Mouse (Mus musculus): Measurements from ENCODE around the gene Megf8. TPM values are rescaled to one million over a fixed set of nuclear protein-coding genes. Genes with fewer than 3 reads are reported as not detected.
"Not testable (repeated sequence)": the region's sequence is repeated elsewhere in the genome, so short reads cannot be mapped to it uniquely, and the experiment has no call there.

Gene Megf8
- total RNA-seq, 1 experiment = 47.5 TPM

- DNase-seq (ENCODE audit: low read depth, low spot score) = no peak
- TF ChIP-seq ZNF384 (IDR thresholded peaks at IDR 0.05; ENCODE audit: low read depth, low read length) = no peak
- no peak for TF ChIP-seq MAFK (IDR thresholded peaks at IDR 0.05; ENCODE audit: insufficient read depth, low read depth, low read length)
Observed at GRCm38 (mm10) chr7:25315306-25316041, 1.5 kb upstream of the Megf8 start.

GRCm38 (mm10) chr7:25317446-25317999 lies 559 bp downstream of the Megf8 start:
- no peak for DNase-seq (ENCODE audit: low read depth, low spot score)
- no peaks in the 10 kb centered on the region for H3K36me3 ChIP-seq (ENCODE audit: control insufficient read depth, insufficient read depth, low read length, poor library complexity, severe bottlenecking)
- H3K9ac ChIP-seq (ENCODE audit: insufficient read depth, low read depth, low read length, poor library complexity, severe bottlenecking) = peak overlapping the region; percentile 76
- in situ Hi-C loops (cut with MboI; ENCODE audit: low sequenced_read_pairs in 2 of 2, unreplicated experiment in 2 of 2) = no loop called here
- H3K4me3 ChIP-seq (ENCODE audit: insufficient read depth in 1 of 2, low read depth in 1 of 2, low read length in 2 of 2, poor library complexity in 1 of 2, severe bottlenecking in 1 of 2) = peak overlapping the region; percentile 76 to 77
- H3K4me1 ChIP-seq (ENCODE audit: control insufficient read depth in 2 of 2, insufficient read depth in 2 of 2, low read length in 2 of 2, poor library complexity in 1 of 2) = peaks cover 6 to 10% of the 10 kb centered on the region in 2 experiments
- no peaks in the 10 kb centered on the region for H3K9me3 ChIP-seq (ENCODE audit: control insufficient read depth, insufficient read depth, low read depth, low read length)
- TF ChIP-seq MAFK (IDR thresholded peaks at IDR 0.05; ENCODE audit: insufficient read depth, low read depth, low read length) (no peak), ZNF384 (IDR thresholded peaks at IDR 0.05; ENCODE audit: low read depth, low read length) (no peak), ZC3H11A (IDR thresholded peaks at IDR 0.05; ENCODE audit: borderline replicate concordance, low read depth, low read length) (no peak), CHD2 (IDR thresholded peaks at IDR 0.05; ENCODE audit: low read depth, low read length) (no peak), HCFC1 (IDR thresholded peaks at IDR 0.05; ENCODE audit: borderline replicate concordance, insufficient read depth, low read length) (no peak)
- peak overlapping the region; percentile 16 for H3K27ac ChIP-seq (ENCODE audit: insufficient read depth, low read depth, low read length, poor library complexity, severe bottlenecking)

More at GRCm38 (mm10) chr7:25315306-25316041, 1.5 kb upstream of the Megf8 start:
- Histone ChIP-seq H3K27ac (ENCODE audit: insufficient read depth, low read depth, low read length, poor library complexity, severe bottlenecking) (peak overlapping the region; percentile 19; the same call in 1 of the 2 replicates), H3K9ac (ENCODE audit: insufficient read depth, low read depth, low read length, poor library complexity, severe bottlenecking) (peak overlapping the region; percentile 74), H3K9me3 (ENCODE audit: control insufficient read depth, insufficient read depth, low read depth, low read length) (no peaks in the 10 kb centered on the region), H3K36me3 (ENCODE audit: control insufficient read depth, insufficient read depth, low read length, poor library complexity, severe bottlenecking) (no peaks in the 10 kb centered on the region), H3K4me1 (ENCODE audit: control insufficient read depth in 2 of 2, insufficient read depth in 2 of 2, low read length in 2 of 2, poor library complexity in 1 of 2) (peaks cover 2 to 5% of the 10 kb centered on the region in 2 experiments; a peak in 2 of 4 replicates), H3K4me3 (ENCODE audit: insufficient read depth in 1 of 2, low read depth in 1 of 2, low read length in 2 of 2, poor library complexity in 1 of 2, severe bottlenecking in 1 of 2) (peak overlapping the region; percentile 64 to 77)
- in situ Hi-C loops (cut with MboI; ENCODE audit: low sequenced_read_pairs in 2 of 2, unreplicated experiment in 2 of 2) = no loop called here

- Histone ChIP-seq H3K9ac (ENCODE audit: insufficient read depth, low read depth, low read length, poor library complexity, severe bottlenecking) (peak overlapping the region; percentile 17; the same call in 1 of the 2 replicates), H3K4me3 (ENCODE audit: insufficient read depth in 1 of 2, low read depth in 1 of 2, low read length in 2 of 2, poor library complexity in 1 of 2, severe bottlenecking in 1 of 2) (peak overlapping the region; percentile 11 to 31; a peak in 2 of 4 replicates)
Observed at GRCm38 (mm10) chr7:25322058-25322484, 5.1 kb downstream of the Megf8 start.

GRCm38 (mm10) chr7:25323219-25323618 lies 6.3 kb downstream of the Megf8 start:
- peaks cover 2% of the 10 kb centered on the region; the same call in 1 of the 2 replicates for H3K36me3 ChIP-seq (ENCODE audit: control insufficient read depth, insufficient read depth, low read length, poor library complexity, severe bottlenecking)
- in situ Hi-C loops (cut with MboI; ENCODE audit: low sequenced_read_pairs in 2 of 2, unreplicated experiment in 2 of 2) = no loop called here
- no peak overlapping the region for H3K4me3 ChIP-seq (ENCODE audit: insufficient read depth in 1 of 2, low read depth in 1 of 2, low read length in 2 of 2, poor library complexity in 1 of 2, severe bottlenecking in 1 of 2)
- no peak overlapping the region for H3K9ac ChIP-seq (ENCODE audit: insufficient read depth, low read depth, low read length, poor library complexity, severe bottlenecking)
- no peak for TF ChIP-seq CHD2 (IDR thresholded peaks at IDR 0.05; ENCODE audit: low read depth, low read length)
- TF ChIP-seq HCFC1 (IDR thresholded peaks at IDR 0.05; ENCODE audit: borderline replicate concordance, insufficient read depth, low read length) = no peak
- no peak for TF ChIP-seq ZNF384 (IDR thresholded peaks at IDR 0.05; ENCODE audit: low read depth, low read length)
- no peak for TF ChIP-seq ZC3H11A (IDR thresholded peaks at IDR 0.05; ENCODE audit: borderline replicate concordance, low read depth, low read length)
- no peak for TF ChIP-seq MAFK (IDR thresholded peaks at IDR 0.05; ENCODE audit: insufficient read depth, low read depth, low read length)
- H3K4me1 ChIP-seq (ENCODE audit: control insufficient read depth in 2 of 2, insufficient read depth in 2 of 2, low read length in 2 of 2, poor library complexity in 1 of 2) = peaks cover 5 to 11% of the 10 kb centered on the region in 2 experiments
- DNase-seq (ENCODE audit: low read depth, low spot score) = no peak
- H3K27ac ChIP-seq (ENCODE audit: insufficient read depth, low read depth, low read length, poor library complexity, severe bottlenecking) = no peak overlapping the region
- no peaks in the 10 kb centered on the region for H3K9me3 ChIP-seq (ENCODE audit: control insufficient read depth, insufficient read depth, low read depth, low read length)

More at GRCm38 (mm10) chr7:25322058-25322484, 5.1 kb downstream of the Megf8 start:
- in situ Hi-C loops (cut with MboI; ENCODE audit: low sequenced_read_pairs in 2 of 2, unreplicated experiment in 2 of 2) = no loop called here
- Histone ChIP-seq H3K9me3 (ENCODE audit: control insufficient read depth, insufficient read depth, low read depth, low read length) (no peaks in the 10 kb centered on the region), H3K27ac (ENCODE audit: insufficient read depth, low read depth, low read length, poor library complexity, severe bottlenecking) (peak overlapping the region; percentile 84; the same call in 1 of the 2 replicates), H3K4me1 (ENCODE audit: control insufficient read depth in 2 of 2, insufficient read depth in 2 of 2, low read length in 2 of 2, poor library complexity in 1 of 2) (peaks cover 5 to 11% of the 10 kb centered on the region in 2 experiments), H3K36me3 (ENCODE audit: control insufficient read depth, insufficient read depth, low read length, poor library complexity, severe bottlenecking) (0 out of 2 replicates have a peak, but pooled peaks cover 2% of the 10 kb centered on the region)
- TF ChIP-seq ZC3H11A (IDR thresholded peaks at IDR 0.05; ENCODE audit: borderline replicate concordance, low read depth, low read length) (no peak), MAFK (IDR thresholded peaks at IDR 0.05; ENCODE audit: insufficient read depth, low read depth, low read length) (no peak), CHD2 (IDR thresholded peaks at IDR 0.05; ENCODE audit: low read depth, low read length) (no peak), ZNF384 (IDR thresholded peaks at IDR 0.05; ENCODE audit: low read depth, low read length) (no peak), HCFC1 (IDR thresholded peaks at IDR 0.05; ENCODE audit: borderline replicate concordance, insufficient read depth, low read length) (no peak)
- peak; percentile 66 for DNase-seq (ENCODE audit: low read depth, low spot score)

GRCm38 (mm10) chr7:25325431-25325830 lies 8.5 kb downstream of the Megf8 start:
- Histone ChIP-seq H3K4me1 (ENCODE audit: control insufficient read depth in 2 of 2, insufficient read depth in 2 of 2, low read length in 2 of 2, poor library complexity in 1 of 2) (peaks cover 5 to 11% of the 10 kb centered on the region in 2 experiments), H3K36me3 (ENCODE audit: control insufficient read depth, insufficient read depth, low read length, poor library complexity, severe bottlenecking) (peaks cover 11% of the 10 kb centered on the region; the same call in 1 of the 2 replicates)
- H3K27ac ChIP-seq (ENCODE audit: insufficient read depth, low read depth, low read length, poor library complexity, severe bottlenecking); DNase-seq (ENCODE audit: low read depth, low spot score); H3K9ac ChIP-seq (ENCODE audit: insufficient read depth, low read depth, low read length, poor library complexity, severe bottlenecking); in situ Hi-C loops (cut with MboI; ENCODE audit: low sequenced_read_pairs in 2 of 2, unreplicated experiment in 2 of 2); H3K4me3 ChIP-seq (ENCODE audit: insufficient read depth in 1 of 2, low read depth in 1 of 2, low read length in 2 of 2, poor library complexity in 1 of 2, severe bottlenecking in 1 of 2); H3K9me3 ChIP-seq (ENCODE audit: control insufficient read depth, insufficient read depth, low read depth, low read length): not testable (repeated sequence)
